ENCODE assay signal across 27 mouse cellular contexts in genomic region chr16:76634196-76634698, GRCm38 (mm10).
DNase-seq lines count a peak whose midpoint lies in the region; ATAC-seq and TF ChIP-seq lines count a peak whose summit lies in the region.
"Had no signal": no experiment of that assay in that cellular context is flagged by ENCODE, and none has a peak within 500 bp of the region (broad histone marks: within the 10 kb centered on the region; RNA-seq: fewer than 3 reads in every experiment).

No protein-coding gene starts in this region.

- WGBS in forebrain, embryonic 15.5 days: 66% methylated on average over 4 of the region's 4 CpGs
- 83% methylated on average over 4 of the region's 4 CpGs for WGBS in forebrain, embryonic 12.5 days
- 64% methylated on average over 4 of the region's 4 CpGs for WGBS in forebrain, postnatal 0 days

- H3K27me3 ChIP-seq in forebrain, embryonic 15.5 days: no peaks in the 10 kb centered on the region
- no peaks in the 10 kb centered on the region for H3K27me3 ChIP-seq in forebrain, embryonic 12.5 days
- no peaks in the 10 kb centered on the region for H3K27me3 ChIP-seq in MEL (ENCODE audit: control insufficient read depth in 1 of 2, insufficient read depth in 2 of 2, low read length in 2 of 2)
- H3K27me3 ChIP-seq in forebrain, postnatal 0 days (ENCODE audit: insufficient read depth, low read length): no peaks in the 10 kb centered on the region
- H3K27me3 ChIP-seq: embryonic facial prominence, embryonic 13.5 days; hindbrain, embryonic 13.5 days; intestine, embryonic 15.5 days; Patski had no signal

- H3K79me2 ChIP-seq in MEL (ENCODE audit: control insufficient read depth, insufficient read depth, low read length, poor library complexity): no peaks in the 10 kb centered on the region

- H3K9me3 ChIP-seq in forebrain, embryonic 15.5 days: no peaks in the 10 kb centered on the region
- H3K9me3 ChIP-seq in forebrain, embryonic 12.5 days: no peaks in the 10 kb centered on the region
- H3K9me3 ChIP-seq in MEL (replicated peaks; ENCODE audit: insufficient read depth, low read length): no peaks in the 10 kb centered on the region
- no peaks in the 10 kb centered on the region for H3K9me3 ChIP-seq in forebrain, postnatal 0 days (ENCODE audit: low read length)
- H3K9me3 ChIP-seq: embryonic facial prominence, embryonic 10.5 days; embryonic facial prominence, embryonic 13.5 days; hindbrain, embryonic 10.5 days; hindbrain, embryonic 13.5 days; intestine, embryonic 15.5 days had no signal

- no peaks in the 10 kb centered on the region for H3K36me3 ChIP-seq in forebrain, embryonic 15.5 days
- no peaks in the 10 kb centered on the region for H3K36me3 ChIP-seq in forebrain, embryonic 12.5 days (replicated peaks)
- peaks cover 0 to 2% of the 10 kb centered on the region in 2 experiments; a peak in 2 of 4 replicates for H3K36me3 ChIP-seq in MEL (ENCODE audit: control insufficient read depth in 1 of 2, insufficient read depth in 2 of 2, low read length in 2 of 2)
- no peaks in the 10 kb centered on the region for H3K36me3 ChIP-seq in forebrain, postnatal 0 days (ENCODE audit: insufficient read depth)
- H3K36me3 ChIP-seq: embryonic facial prominence, embryonic 10.5 days; embryonic facial prominence, embryonic 13.5 days; hindbrain, embryonic 10.5 days; hindbrain, embryonic 13.5 days; intestine, embryonic 15.5 days had no signal

- H3K9ac ChIP-seq in forebrain, embryonic 15.5 days (replicated peaks): no peak overlapping the region
- H3K9ac ChIP-seq in forebrain, embryonic 12.5 days: no peak overlapping the region
- no peak overlapping the region for H3K9ac ChIP-seq in MEL (ENCODE audit: control insufficient read depth, low read depth, low read length, poor library complexity, severe bottlenecking)
- H3K9ac ChIP-seq in forebrain, postnatal 0 days: no peak overlapping the region
- H3K9ac ChIP-seq: embryonic facial prominence, embryonic 13.5 days; hindbrain, embryonic 13.5 days; intestine, embryonic 15.5 days had no signal

- no peaks in the 10 kb centered on the region for H3K4me1 ChIP-seq in forebrain, embryonic 15.5 days
- H3K4me1 ChIP-seq in forebrain, embryonic 12.5 days: no peaks in the 10 kb centered on the region
- H3K4me1 ChIP-seq in MEL (ENCODE audit: control insufficient read depth in 1 of 2, insufficient read depth in 2 of 2, low read length in 2 of 2): peaks cover 0 to 3% of the 10 kb centered on the region in 2 experiments; a peak in 1 of 4 replicates
- no peaks in the 10 kb centered on the region for H3K4me1 ChIP-seq in forebrain, postnatal 0 days (ENCODE audit: insufficient read depth)
- H3K4me1 ChIP-seq: embryonic facial prominence, embryonic 10.5 days; embryonic facial prominence, embryonic 13.5 days; hindbrain, embryonic 10.5 days; hindbrain, embryonic 13.5 days; intestine, embryonic 15.5 days had no signal

- H3K4me2 ChIP-seq in forebrain, embryonic 15.5 days (replicated peaks): no peak overlapping the region
- no peak overlapping the region for H3K4me2 ChIP-seq in forebrain, embryonic 12.5 days
- H3K4me2 ChIP-seq in forebrain, postnatal 0 days (ENCODE audit: low read depth): no peak overlapping the region
- H3K4me2 ChIP-seq: embryonic facial prominence, embryonic 13.5 days; heart, embryonic 11.5 days; hindbrain, embryonic 13.5 days; intestine, embryonic 15.5 days had no signal

- no peak for TF ChIP-seq CTCF in MEL (IDR thresholded peaks at IDR 0.05 in 2 of 3, conservative IDR thresholded peaks at IDR 0.05 in 1 of 3; ENCODE audit: control insufficient read depth in 1 of 3, insufficient read depth in 1 of 3, low read depth in 2 of 3, low read length in 3 of 3, poor library complexity in 1 of 3, severe bottlenecking in 1 of 3)
- TF ChIP-seq CTCF in forebrain, postnatal 0 days (IDR thresholded peaks at IDR 0.05; ENCODE audit: low read depth): no peak

- TF ChIP-seq RAD21 in MEL (IDR thresholded peaks at IDR 0.05; ENCODE audit: low read depth, low read length): no peak

- H3K4me3 ChIP-seq in forebrain, embryonic 15.5 days: no peak overlapping the region
- H3K4me3 ChIP-seq in forebrain, embryonic 12.5 days (replicated peaks): no peak overlapping the region
- peak overlapping the region in 1 of 2 experiments; percentile 42; a peak in 1 of 4 replicates for H3K4me3 ChIP-seq in MEL (ENCODE audit: control insufficient read depth in 1 of 2, insufficient read depth in 1 of 2, low read depth in 2 of 2, low read length in 2 of 2)
- H3K4me3 ChIP-seq in forebrain, postnatal 0 days (ENCODE audit: low read depth, low read length): no peak overlapping the region
- H3K4me3 ChIP-seq: embryonic facial prominence, embryonic 10.5 days; embryonic facial prominence, embryonic 13.5 days; erythroblast, embryonic 14.5 days; gastrocnemius, adult 2 months; hindbrain, embryonic 10.5 days; hindbrain, embryonic 13.5 days; intestine, embryonic 15.5 days had no signal

- TF ChIP-seq EP300 in MEL (IDR thresholded peaks at IDR 0.05; ENCODE audit: low read depth in 1 of 2, low read length in 2 of 2): no peak

- TF ChIP-seq POLR2A in MEL (IDR thresholded peaks at IDR 0.05; ENCODE audit: control insufficient read depth in 1 of 2, insufficient read depth in 1 of 2, low read depth in 1 of 2, low read length in 2 of 2, poor library complexity in 1 of 2): no peak

- DNase-seq in 416B (ENCODE audit: low read depth) (peak; percentile 28), MEL (ENCODE audit: low read depth, low spot score) (peak; percentile 8)
- peak; percentile 31 for DNase-seq in forebrain, postnatal 0 days
- DNase-seq in left cerebral cortex, adult 18-20 months (ENCODE audit: low spot score in 2 of 2): no peak
- DNase-seq: adrenal gland, postnatal 10 days; adrenal gland, postnatal 36 days; cerebellum, adult 11 months; cerebellum, adult 2 months; cerebellum, adult 9-11 months; cerebellum, postnatal 36 days; embryo, embryonic 11 days; gastrocnemius, adult 2 months; gastrocnemius, postnatal 14 days; heart, adult 11 months; heart, postnatal 36 days; kidney, adult 11 months had no signal

- peak; percentile 32; the same call in 1 of the 2 replicates for ATAC-seq in forebrain, embryonic 15.5 days (replicated peaks)
- ATAC-seq in forebrain, embryonic 12.5 days (ENCODE audit: low FRiP score): no peak
- no peak; the same call in 1 of the 2 replicates for ATAC-seq in forebrain, postnatal 0 days
- ATAC-seq: hindbrain, embryonic 16.5 days; Patski had no signal

- no peak overlapping the region for H3K27ac ChIP-seq in forebrain, embryonic 15.5 days (replicated peaks)
- H3K27ac ChIP-seq in forebrain, embryonic 12.5 days: no peak overlapping the region
- H3K27ac ChIP-seq in MEL (ENCODE audit: control insufficient read depth, low read depth, low read length): no peak overlapping the region
- no peak overlapping the region for H3K27ac ChIP-seq in forebrain, postnatal 0 days (ENCODE audit: low read depth, low read length)
- H3K27ac ChIP-seq: embryonic facial prominence, embryonic 10.5 days; embryonic facial prominence, embryonic 13.5 days; gastrocnemius, adult 2 months; hindbrain, embryonic 10.5 days; hindbrain, embryonic 13.5 days; intestine, embryonic 15.5 days had no signal

TF ChIP-seq in MEL, 35 proteins besides CTCF, POLR2A, EP300 and RAD21:
- TF ChIP-seq USF2 (IDR thresholded peaks at IDR 0.05; ENCODE audit: borderline replicate concordance in 1 of 2, insufficient read depth in 1 of 2, low read depth in 1 of 2, low read length in 2 of 2): no peak
- 0 out of 2 replicates have a peak, but pooled peaks have one; percentile 23 for TF ChIP-seq SIN3A (IDR thresholded peaks at IDR 0.05; ENCODE audit: low read length)

Comparison
In these comparisons a context has a peak if more than half of its experiments do, and no peak if none do; other contexts are left out.
1. DNase-seq: peak in 416B (single experiment), MEL (single experiment) and forebrain, postnatal 0 days (single experiment); none in left cerebral cortex, adult 18-20 months (0 of 2).